Mouse (Mus musculus) splenic B cell, adult 2 months (primary cell): ENCODE measurements around the gene Tmem19.
"Not testable (repeated sequence)": the region's sequence is repeated elsewhere in the genome, so short reads cannot be mapped to it uniquely, and the experiment has no call there.

Experiments
- DNase-seq: peaks from one replicate; pipeline ENCODE4 v3.0.0-alpha.2; 2011; ENCODE audit warnings: low read depth, low spot score
- H3K27me3 ChIP-seq: 2 replicates; pipeline ENCODE4 v1.6.1; 2012; ENCODE audit warnings: mild to moderate bottlenecking, low read length, moderate library complexity, mixed read lengths; ENCODE audit not compliant: control insufficient read depth, poor library complexity, insufficient read depth, severe bottlenecking
- H3K36me3 ChIP-seq: 2 replicates; pipeline ENCODE4 v1.6.1; 2012; ENCODE audit warnings: mild to moderate bottlenecking, low read length, moderate library complexity, mixed read lengths; ENCODE audit not compliant: control insufficient read depth, poor library complexity, insufficient read depth, severe bottlenecking

Gene Tmem19

DNA sequence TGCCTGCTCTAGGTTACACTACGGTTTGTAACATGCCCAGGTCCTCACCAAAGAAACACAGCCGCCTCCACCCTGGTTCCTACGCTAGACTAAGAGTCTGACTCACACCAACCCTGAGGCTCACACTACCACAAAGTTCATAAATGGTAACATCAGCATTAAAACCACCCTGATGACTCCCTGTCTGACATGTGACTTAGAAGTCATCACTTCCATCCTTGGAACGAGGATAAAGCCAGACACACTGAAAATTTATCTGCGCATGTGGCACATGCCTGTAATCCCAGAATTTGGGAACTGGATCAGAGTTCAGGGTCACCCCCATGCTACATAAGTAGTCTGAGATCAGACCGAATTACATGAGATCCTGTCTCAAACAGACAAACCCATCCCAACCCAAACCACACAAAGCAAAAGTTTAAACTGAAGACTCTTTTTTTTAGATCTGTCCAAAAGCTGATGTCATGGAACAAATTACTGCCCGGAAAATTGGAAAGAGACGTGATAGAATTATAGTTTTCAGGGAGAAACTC lies 29.8 kb downstream of the Tmem19 start:
- peaks cover 1% of the 10 kb centered on the region; the same call in 1 of the 2 replicates for H3K27me3 ChIP-seq
- no peak for DNase-seq

GRCm38 (mm10) chr10:115329010-115329530 lies 33.2 kb downstream of the Tmem19 start:
- Histone ChIP-seq H3K36me3 (no peaks in the 10 kb centered on the region), H3K27me3 (no peaks in the 10 kb centered on the region)
- no peak for DNase-seq

More for the DNA sequence above, 29.8 kb downstream of the Tmem19 start:
- H3K36me3 ChIP-seq: peaks cover 3% of the 10 kb centered on the region; the same call in 1 of the 2 replicates

- H3K27me3 ChIP-seq: no peaks in the 10 kb centered on the region
- no peak for DNase-seq
- no peaks in the 10 kb centered on the region for H3K36me3 ChIP-seq
Observed at GRCm38 (mm10) chr10:115328514-115328913, 33.8 kb downstream of the Tmem19 start.

DNA sequence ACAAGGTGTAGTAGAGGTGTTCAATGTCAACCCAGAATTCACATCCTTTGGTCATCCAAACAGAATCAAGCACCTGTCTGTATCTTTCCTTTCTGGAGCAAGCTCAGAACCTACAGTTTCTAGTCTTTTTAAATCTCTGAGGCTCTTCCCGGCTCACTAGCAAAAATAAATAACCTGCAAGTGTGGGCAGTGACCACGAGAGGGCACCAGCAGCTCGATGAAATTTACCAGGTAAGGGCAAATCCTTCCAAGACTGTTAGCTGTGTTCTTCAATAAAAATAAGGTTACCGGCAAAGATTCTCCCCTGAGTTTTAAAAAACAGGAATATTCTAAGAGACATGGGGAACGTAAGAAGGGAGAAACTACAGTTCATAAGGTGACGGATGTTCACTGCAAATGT lies 39.0 kb downstream of the Tmem19 start:
- no peaks in the 10 kb centered on the region for H3K27me3 ChIP-seq
- H3K36me3 ChIP-seq: no peaks in the 10 kb centered on the region
- DNase-seq: peak; percentile 83

DNA sequence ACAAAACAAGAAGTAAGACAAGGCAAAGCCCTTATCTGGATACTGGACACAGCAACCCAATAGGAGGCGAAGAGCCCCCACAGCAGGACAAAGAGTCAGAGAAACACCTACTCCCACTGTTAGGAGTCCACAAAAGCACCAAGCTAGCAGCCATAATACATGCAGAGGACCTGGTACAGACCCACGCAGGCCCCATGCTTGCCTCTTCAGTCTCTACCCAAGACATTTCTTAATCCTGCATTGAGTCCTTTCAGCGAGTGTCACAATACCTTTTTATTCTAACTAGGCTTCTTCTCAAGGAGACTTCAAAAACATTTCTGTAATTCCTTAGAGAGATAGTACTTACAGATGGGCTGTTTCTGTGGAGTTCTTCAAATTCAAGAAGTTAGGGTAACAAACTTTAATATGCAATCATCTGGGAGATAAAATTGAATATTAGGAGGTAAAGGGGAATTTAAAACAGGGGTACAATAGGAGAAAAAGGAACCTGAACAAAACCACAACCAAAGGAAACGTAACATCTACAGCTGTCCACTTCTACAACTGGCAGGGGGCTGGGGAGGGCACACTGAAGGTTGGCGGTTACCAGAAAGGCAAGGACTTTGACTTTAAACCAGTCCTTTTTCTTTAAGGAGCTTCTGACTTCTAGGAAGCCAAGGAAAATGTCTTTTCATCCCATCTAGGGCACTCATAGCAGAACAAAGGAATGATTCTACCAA lies 40.8 kb downstream of the Tmem19 start:
- DNase-seq: no peak
- Histone ChIP-seq H3K27me3 (no peaks in the 10 kb centered on the region), H3K36me3 (no peaks in the 10 kb centered on the region)

GRCm38 (mm10) chr10:115318388-115318787 lies 43.9 kb downstream of the Tmem19 start:
- H3K27me3 ChIP-seq, H3K36me3 ChIP-seq, DNase-seq: not testable (repeated sequence)

DNA sequence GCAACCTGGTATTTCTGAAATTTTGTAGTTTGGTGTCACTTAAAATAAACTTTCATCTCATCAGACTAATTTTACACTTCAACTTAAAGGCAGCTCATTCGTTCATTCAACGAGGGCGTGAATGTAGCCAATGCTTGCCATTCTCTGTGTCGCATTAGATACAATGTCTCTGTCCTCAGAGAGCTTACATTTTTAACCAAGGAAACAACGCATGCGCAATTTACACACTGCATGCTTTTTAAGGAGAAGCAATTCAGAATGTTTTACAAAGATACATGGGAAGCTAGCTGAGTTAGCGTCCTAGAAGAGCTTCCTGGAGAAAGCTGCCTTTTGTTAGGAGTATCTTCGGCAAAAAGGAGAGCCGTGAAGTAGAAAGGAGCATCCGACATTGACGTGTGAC lies 46.0 kb downstream of the Tmem19 start:
- no peak for DNase-seq
- no peaks in the 10 kb centered on the region; the same call in 1 of the 2 replicates for H3K36me3 ChIP-seq
- H3K27me3 ChIP-seq: no peaks in the 10 kb centered on the region

GRCm38 (mm10) chr10:115315473-115316171 lies 46.7 kb downstream of the Tmem19 start, which contains the start of gene Rab21:
Gene Rab21, minus strand, starts transcription at chr10:115315594.
- H3K27me3 ChIP-seq: no peaks in the 10 kb centered on the region
- H3K36me3 ChIP-seq: no peaks in the 10 kb centered on the region; the same call in 1 of the 2 replicates
- DNase-seq: peak; percentile 94

- DNase-seq: peak; percentile 90
- no peaks in the 10 kb centered on the region; the same call in 1 of the 2 replicates for H3K36me3 ChIP-seq
- H3K27me3 ChIP-seq: no peaks in the 10 kb centered on the region
Observed at GRCm38 (mm10) chr10:115314582-115315452, 47.5 kb downstream of the Tmem19 start.

DNA sequence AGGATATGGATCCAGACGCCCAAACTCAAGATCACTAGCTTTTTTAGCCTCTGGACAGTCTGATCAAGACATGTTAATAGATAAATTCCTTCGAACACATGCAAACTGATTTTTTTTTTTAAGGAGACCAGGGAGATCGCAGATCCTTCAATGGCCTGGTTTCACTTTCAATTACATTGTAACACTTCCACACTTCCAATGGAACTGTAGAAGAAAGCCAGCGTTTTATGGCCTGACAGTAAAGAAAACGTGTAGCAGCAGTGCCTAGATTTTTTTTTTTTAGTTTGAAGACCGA lies 48.1 kb downstream of the Tmem19 start:
- Histone ChIP-seq H3K36me3 (no peaks in the 10 kb centered on the region; the same call in 1 of the 2 replicates), H3K27me3 (no peaks in the 10 kb centered on the region)
- DNase-seq: peak; percentile 27

- peak; percentile 37 for DNase-seq
- Histone ChIP-seq H3K27me3 (no peaks in the 10 kb centered on the region), H3K36me3 (no peaks in the 10 kb centered on the region; the same call in 1 of the 2 replicates)
Observed at GRCm38 (mm10) chr10:115313641-115314286, 48.5 kb downstream of the Tmem19 start.

GRCm38 (mm10) chr10:115312732-115313131 lies 49.6 kb downstream of the Tmem19 start:
- no peaks in the 10 kb centered on the region; the same call in 1 of the 2 replicates for H3K36me3 ChIP-seq
- DNase-seq: peak; percentile 10

DNA sequence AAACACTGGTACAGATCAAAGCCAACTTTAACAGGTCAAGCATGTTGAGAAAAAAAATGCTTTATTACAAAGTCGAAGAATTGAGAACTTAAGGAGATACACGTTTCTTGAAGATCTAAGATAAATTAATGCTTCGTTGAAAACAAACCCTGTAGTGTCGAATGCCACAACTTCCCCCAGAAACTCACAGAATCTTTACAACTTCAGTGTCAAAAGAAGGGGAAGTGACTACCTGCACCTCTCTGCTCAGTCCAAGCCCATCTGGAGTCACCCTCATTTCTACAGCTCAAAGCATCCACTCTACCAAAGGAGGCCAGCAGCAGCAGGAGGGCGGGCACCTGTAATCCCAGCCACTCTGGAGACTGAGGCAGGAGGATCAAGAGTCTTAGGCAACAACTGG lies 50.1 kb downstream of the Tmem19 start:
- DNase-seq: peak; percentile 83
- no peaks in the 10 kb centered on the region; the same call in 1 of the 2 replicates for H3K36me3 ChIP-seq
- no peaks in the 10 kb centered on the region for H3K27me3 ChIP-seq

More at GRCm38 (mm10) chr10:115312732-115313131, 49.6 kb downstream of the Tmem19 start:
- H3K27me3 ChIP-seq: no peaks in the 10 kb centered on the region
